In the genomic region with DNA sequence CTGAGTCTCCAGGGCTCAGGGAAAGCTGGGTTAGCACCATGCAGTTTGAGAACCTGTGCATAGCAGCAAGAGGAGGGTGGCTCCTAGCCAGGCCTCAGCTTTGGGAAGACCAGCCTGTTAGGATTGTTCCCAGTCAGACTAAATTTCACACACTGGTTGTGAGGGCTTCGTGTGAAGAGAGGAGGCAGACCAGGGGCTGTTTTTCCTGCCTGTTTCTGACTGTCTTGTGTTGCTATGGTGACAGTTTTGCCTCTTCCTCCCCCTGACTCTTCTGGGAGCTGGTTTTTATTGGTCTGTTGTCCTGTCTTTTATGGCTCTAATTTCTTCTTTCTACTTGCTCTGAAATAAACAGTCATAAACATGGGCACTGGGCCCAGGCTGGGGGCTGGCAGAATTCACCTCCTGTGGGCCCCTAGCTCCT, we compare ENCODE assay signal across 7 mouse cellular contexts. TPM values are rescaled to one million over a fixed set of nuclear protein-coding genes. Genes with fewer than 3 reads are reported as not detected.
DNase-seq lines count a peak whose midpoint lies in the region; ATAC-seq lines count a peak whose summit lies in the region.

No protein-coding gene starts in this region.

- peak; percentile 42 for DNase-seq in testis, postnatal 10 days (ENCODE audit: low spot score)
- no peak for DNase-seq in testis, postnatal 14 days (ENCODE audit: low spot score)
- peak; percentile 55 for DNase-seq in embryo, embryonic 10 days (ENCODE audit: low spot score)
- no peak for DNase-seq in liver, embryonic 11.5 days (ENCODE audit: low spot score)
- DNase-seq in thymus, postnatal 36 days = no peak

- H3K4me3 ChIP-seq in hindbrain, embryonic 12.5 days = peak overlapping the region; percentile 72; the same call in 1 of the 2 replicates
- no peak overlapping the region for H3K4me3 ChIP-seq in liver, embryonic 11.5 days (ENCODE audit: low read depth, low read length)
- H3K4me3 ChIP-seq in neural tube, embryonic 14.5 days (ENCODE audit: low read depth, low read length) = peak overlapping the region; percentile 73

- no peak overlapping the region for H3K9ac ChIP-seq in hindbrain, embryonic 12.5 days
- no peak overlapping the region for H3K9ac ChIP-seq in liver, embryonic 11.5 days (ENCODE audit: low read depth, low read length)
- H3K9ac ChIP-seq in neural tube, embryonic 14.5 days (replicated peaks; ENCODE audit: low read depth, low read length) = peak overlapping the region; percentile 88

- H3K27ac ChIP-seq in hindbrain, embryonic 12.5 days = peak overlapping the region; percentile 40; the same call in 1 of the 2 replicates
- H3K27ac ChIP-seq in liver, embryonic 11.5 days (ENCODE audit: low read depth, low read length) = no peak overlapping the region
- H3K27ac ChIP-seq in neural tube, embryonic 14.5 days (ENCODE audit: low read depth, low read length) = peak overlapping the region; percentile 64

- H3K4me2 ChIP-seq in hindbrain, embryonic 12.5 days (replicated peaks) = peak overlapping the region; percentile 89
- H3K4me2 ChIP-seq in liver, embryonic 11.5 days = peak overlapping the region; percentile 74
- H3K4me2 ChIP-seq in neural tube, embryonic 14.5 days (ENCODE audit: low read depth, low read length) = peak overlapping the region; percentile 82

- peaks cover 18% of the 10 kb centered on the region for H3K4me1 ChIP-seq in hindbrain, embryonic 12.5 days
- peaks cover 7% of the 10 kb centered on the region for H3K4me1 ChIP-seq in liver, embryonic 11.5 days (replicated peaks; ENCODE audit: control insufficient read depth, insufficient read depth, low read length)
- peaks cover 39% of the 10 kb centered on the region for H3K4me1 ChIP-seq in neural tube, embryonic 14.5 days (ENCODE audit: control insufficient read depth, insufficient read depth, low read length)

- no peaks in the 10 kb centered on the region for H3K36me3 ChIP-seq in hindbrain, embryonic 12.5 days
- no peaks in the 10 kb centered on the region for H3K36me3 ChIP-seq in liver, embryonic 11.5 days (ENCODE audit: control insufficient read depth, insufficient read depth, low read length)
- no peaks in the 10 kb centered on the region for H3K36me3 ChIP-seq in neural tube, embryonic 14.5 days (ENCODE audit: control insufficient read depth, insufficient read depth, low read length)

- H3K9me3 ChIP-seq in hindbrain, embryonic 12.5 days (replicated peaks) = no peaks in the 10 kb centered on the region
- H3K9me3 ChIP-seq in liver, embryonic 11.5 days (ENCODE audit: control insufficient read depth, low read length) = no peaks in the 10 kb centered on the region
- no peaks in the 10 kb centered on the region for H3K9me3 ChIP-seq in neural tube, embryonic 14.5 days (ENCODE audit: control insufficient read depth, low read length)

- H3K27me3 ChIP-seq in hindbrain, embryonic 12.5 days = no peaks in the 10 kb centered on the region; the same call in 1 of the 2 replicates
- H3K27me3 ChIP-seq in liver, embryonic 11.5 days (replicated peaks; ENCODE audit: control insufficient read depth, insufficient read depth, low read length) = no peaks in the 10 kb centered on the region
- no peaks in the 10 kb centered on the region for H3K27me3 ChIP-seq in neural tube, embryonic 14.5 days (ENCODE audit: control insufficient read depth, insufficient read depth, low read length)

- ATAC-seq in hindbrain, embryonic 12.5 days (ENCODE audit: low FRiP score) = peak; percentile 44
- no peak for ATAC-seq in liver, embryonic 11.5 days (replicated peaks; ENCODE audit: low FRiP score)
- ATAC-seq in neural tube, embryonic 14.5 days (ENCODE audit: low read depth) = peak; percentile 63

- WGBS in hindbrain, embryonic 12.5 days = 0% methylated on average over 1 of the region's 1 CpGs
- WGBS in liver, embryonic 11.5 days = 27% methylated on average over 1 of the region's 1 CpGs
- 0% methylated on average over 1 of the region's 1 CpGs for WGBS in neural tube, embryonic 14.5 days

RNA-seq across cellular contexts. Expression of a gene that starts 1.4 kb away (rescaled TPM):
- polyA plus RNA-seq in hindbrain, embryonic 12.5 days (2016; fragmentation: Nextera tagmentation; extraction: Ambion mirVana) = 21.3 and 22.2 TPM in 2 replicates
- polyA plus RNA-seq in liver, embryonic 11.5 days (2014; fragmentation: Nextera tagmentation; extraction: Ambion mirVana) = 4.8 and 5.7 TPM in 2 replicates
- 72.6 and 106 TPM in 2 replicates for polyA plus RNA-seq in neural tube, embryonic 14.5 days (2014; fragmentation: Nextera tagmentation; extraction: Ambion mirVana)

Comparison
In these comparisons a context has a peak if more than half of its experiments do, and no peak if none do; other contexts are left out.
1. DNase-seq: peak in testis, postnatal 10 days (single experiment) and embryo, embryonic 10 days (single experiment); none in testis, postnatal 14 days (single experiment), liver, embryonic 11.5 days (single experiment) and thymus, postnatal 36 days (0 of 2).
2. Peak in every context shown above with its lines, with median percentiles within 50 percentile points of each other: H3K4me2 ChIP-seq.